Mouse (Mus musculus) bone marrow macrophage, adult 2 months (primary cell): ENCODE results near the gene Olfr39.

Source experiments
- CTCF ChIP-seq: IDR thresholded peaks from 2 replicates; pipeline ENCODE4 v1.5.1; 2012; ENCODE audit warnings: low read depth, mild to moderate bottlenecking, low read length, moderate library complexity
- POLR2A ChIP-seq: IDR thresholded peaks from 2 replicates; pipeline ENCODE4 v1.6.1; 2012; ENCODE audit warnings: mild to moderate bottlenecking, low read depth, low read length, borderline replicate concordance

GRCm38 (mm10) chr9:20335994-20336393 lies 53.8 kb downstream of the Olfr39 start, which contains the start of gene Olfr18:
- TF ChIP-seq CTCF (no peak), POLR2A (no peak)
